10 mouse cellular contexts compared by ENCODE assay signal in genomic region chr8:119926474-119926873, GRCm38 (mm10). TPM values are rescaled to one million over a fixed set of nuclear protein-coding genes. Genes with fewer than 3 reads are reported as not detected.
DNase-seq lines count a peak whose midpoint lies in the region; ATAC-seq and TF ChIP-seq lines count a peak whose summit lies in the region.
"Had no signal": no experiment of that assay in that cellular context is flagged by ENCODE, and none has a peak within 500 bp of the region (broad histone marks: within the 10 kb centered on the region; RNA-seq: fewer than 3 reads in every experiment).

No protein-coding gene starts in this region.

- CTCF ChIA-PET in Patski (lab: Charles Lee) = interaction anchor here (1.5 to 3.0 kb wide), 6 partner anchors 11 to 147 kb away, joined by 4 to 7 read pairs (median 6); no protein-coding TSS in a partner anchor

- H3K4me2 ChIP-seq in kidney, embryonic 15.5 days = no peak overlapping the region
- H3K4me2 ChIP-seq in liver, embryonic 15.5 days = no peak overlapping the region
- no peak overlapping the region for H3K4me2 ChIP-seq in stomach, postnatal 0 days (replicated peaks; ENCODE audit: low read depth)
- no peak overlapping the region for H3K4me2 ChIP-seq in forebrain, embryonic 11.5 days (ENCODE audit: low read depth, low read length, severe bottlenecking)
- H3K4me2 ChIP-seq: embryonic facial prominence, embryonic 15.5 days; hindbrain, embryonic 15.5 days had no signal

- 55% methylated on average over 2 of the region's 2 CpGs for WGBS in kidney, adult 2 months
- 80% methylated on average over 2 of the region's 2 CpGs for WGBS in kidney, embryonic 15.5 days
- WGBS in liver, embryonic 15.5 days (ENCODE audit: insufficient replicate concordance) = 20% methylated on average over 2 of the region's 2 CpGs
- 79% methylated on average over 2 of the region's 2 CpGs for WGBS in stomach, postnatal 0 days
- 85% methylated on average over 2 of the region's 2 CpGs for WGBS in forebrain, embryonic 11.5 days

- in situ Hi-C loops in Patski (cut with MboI; ENCODE audit: low pct_unique_long_range_greater_than_20kb) = no loop called here

- H3K27me3 ChIP-seq in kidney, adult 2 months (replicated peaks; ENCODE audit: control insufficient read depth, insufficient read depth, low read length) = no peaks in the 10 kb centered on the region
- no peaks in the 10 kb centered on the region for H3K27me3 ChIP-seq in kidney, embryonic 15.5 days
- H3K27me3 ChIP-seq in Patski = no peaks in the 10 kb centered on the region
- no peaks in the 10 kb centered on the region for H3K27me3 ChIP-seq in liver, embryonic 15.5 days
- H3K27me3 ChIP-seq in stomach, postnatal 0 days (ENCODE audit: control insufficient read depth, insufficient read depth, low read length) = no peaks in the 10 kb centered on the region
- no peaks in the 10 kb centered on the region for H3K27me3 ChIP-seq in forebrain, embryonic 11.5 days (ENCODE audit: control insufficient read depth, insufficient read depth, low read length)
- H3K27me3 ChIP-seq: embryonic facial prominence, embryonic 15.5 days; hindbrain, embryonic 15.5 days had no signal

- DNase-seq in kidney, adult 2 months = peak; percentile 63
- DNase-seq in Patski (ENCODE audit: low read depth, low spot score) = no peak
- no peak for DNase-seq in stomach, postnatal 0 days (ENCODE audit: low spot score)
- DNase-seq in forebrain, embryonic 11.5 days (ENCODE audit: low spot score) = no peak
- no peak for DNase-seq in cerebellum, postnatal 36 days

- H3K9ac ChIP-seq in kidney, embryonic 15.5 days = no peak overlapping the region
- H3K9ac ChIP-seq in liver, embryonic 15.5 days = no peak overlapping the region
- no peak overlapping the region for H3K9ac ChIP-seq in stomach, postnatal 0 days (ENCODE audit: low read length)
- H3K9ac ChIP-seq in forebrain, embryonic 11.5 days (ENCODE audit: low read length) = no peak overlapping the region
- H3K9ac ChIP-seq: embryonic facial prominence, embryonic 15.5 days; hindbrain, embryonic 15.5 days had no signal

- no peak for ATAC-seq in kidney, embryonic 15.5 days (replicated peaks; ENCODE audit: low FRiP score)
- ATAC-seq in Patski = no peak
- ATAC-seq in liver, embryonic 15.5 days (ENCODE audit: insufficient read depth) = no peak
- ATAC-seq in stomach, postnatal 0 days (ENCODE audit: low FRiP score, low TSS enrichment) = no peak
- ATAC-seq in forebrain, embryonic 11.5 days (replicated peaks; ENCODE audit: low FRiP score) = no peak
- no peak for ATAC-seq in cerebellum, adult (ENCODE audit: insufficient number of reproducible peaks, low FRiP score, low TSS enrichment)

- peaks cover 8% of the 10 kb centered on the region; the same call in 1 of the 2 replicates for H3K4me1 ChIP-seq in kidney, adult 2 months (ENCODE audit: control insufficient read depth, insufficient read depth, low read length)
- peaks cover 27% of the 10 kb centered on the region for H3K4me1 ChIP-seq in kidney, embryonic 15.5 days
- peaks cover 63% of the 10 kb centered on the region for H3K4me1 ChIP-seq in liver, embryonic 15.5 days (replicated peaks)
- H3K4me1 ChIP-seq in stomach, postnatal 0 days (replicated peaks; ENCODE audit: control insufficient read depth, insufficient read depth) = no peaks in the 10 kb centered on the region; the same call in 1 of the 2 replicates
- no peaks in the 10 kb centered on the region for H3K4me1 ChIP-seq in forebrain, embryonic 11.5 days (replicated peaks; ENCODE audit: control insufficient read depth, insufficient read depth, low read length)

- no peak for TF ChIP-seq EP300 in stomach, postnatal 0 days (optimal IDR thresholded peaks at IDR 0.05)

- no peak overlapping the region for H3K4me3 ChIP-seq in kidney, adult 2 months (ENCODE audit: insufficient read depth, low read depth, low read length)
- H3K4me3 ChIP-seq in kidney, embryonic 15.5 days (replicated peaks) = no peak overlapping the region
- no peak overlapping the region for H3K4me3 ChIP-seq in liver, embryonic 15.5 days (replicated peaks)
- no peak overlapping the region for H3K4me3 ChIP-seq in stomach, postnatal 0 days (ENCODE audit: low read depth, low read length)
- no peak overlapping the region for H3K4me3 ChIP-seq in forebrain, embryonic 11.5 days (ENCODE audit: low read depth, low read length)
- H3K4me3 ChIP-seq: embryonic facial prominence, embryonic 15.5 days; hindbrain, embryonic 15.5 days had no signal

- no peaks in the 10 kb centered on the region for H3K36me3 ChIP-seq in kidney, adult 2 months (ENCODE audit: control insufficient read depth, insufficient read depth, low read length)
- H3K36me3 ChIP-seq in kidney, embryonic 15.5 days = peaks cover under 1% of the 10 kb centered on the region; the same call in 1 of the 2 replicates
- H3K36me3 ChIP-seq in liver, embryonic 15.5 days (replicated peaks) = 0 out of 2 replicates have a peak, but pooled peaks cover 5% of the 10 kb centered on the region
- no peaks in the 10 kb centered on the region for H3K36me3 ChIP-seq in stomach, postnatal 0 days (ENCODE audit: control insufficient read depth, insufficient read depth, low read length)
- no peaks in the 10 kb centered on the region for H3K36me3 ChIP-seq in forebrain, embryonic 11.5 days (ENCODE audit: control insufficient read depth, insufficient read depth, low read length)
- H3K36me3 ChIP-seq: embryonic facial prominence, embryonic 15.5 days; hindbrain, embryonic 15.5 days had no signal

- no peak for TF ChIP-seq POLR2A in kidney, adult 2 months (IDR thresholded peaks at IDR 0.05; ENCODE audit: low read depth, low read length)

- H3K27ac ChIP-seq in kidney, adult 2 months (ENCODE audit: insufficient read depth, low read depth, low read length) = no peak overlapping the region
- H3K27ac ChIP-seq in kidney, embryonic 15.5 days = no peak overlapping the region
- peak overlapping the region; percentile 19; the same call in 1 of the 2 replicates for H3K27ac ChIP-seq in liver, embryonic 15.5 days (replicated peaks)
- H3K27ac ChIP-seq in stomach, postnatal 0 days (replicated peaks) = no peak overlapping the region
- no peak overlapping the region for H3K27ac ChIP-seq in forebrain, embryonic 11.5 days (ENCODE audit: low read depth, low read length)
- H3K27ac ChIP-seq: embryonic facial prominence, embryonic 15.5 days; hindbrain, embryonic 15.5 days had no signal

- TF ChIP-seq CTCF in kidney, adult 2 months (conservative IDR thresholded peaks at IDR 0.05; ENCODE audit: insufficient read depth, insufficient read length, low read depth, low read length) = peak; percentile 59
- TF ChIP-seq CTCF in Patski (IDR thresholded peaks at IDR 0.05) = peak; percentile 58
- TF ChIP-seq CTCF in stomach, postnatal 0 days (IDR thresholded peaks at IDR 0.05; ENCODE audit: low read depth) = peak; percentile 61

- POLR2A ChIA-PET in Patski (lab: Charles Lee) = interaction anchor here (0.9 to 1.0 kb wide), 2 partner anchors 10 to 64 kb away, joined by 3 read pairs; partner anchors contain the start of gene Klhl36

- no peaks in the 10 kb centered on the region for H3K9me3 ChIP-seq in kidney, embryonic 15.5 days (replicated peaks)
- no peaks in the 10 kb centered on the region for H3K9me3 ChIP-seq in liver, embryonic 15.5 days (replicated peaks)
- H3K9me3 ChIP-seq in stomach, postnatal 0 days (ENCODE audit: control insufficient read depth, low read length) = no peaks in the 10 kb centered on the region
- H3K9me3 ChIP-seq in forebrain, embryonic 11.5 days (ENCODE audit: control insufficient read depth, low read length) = no peaks in the 10 kb centered on the region
- H3K9me3 ChIP-seq: embryonic facial prominence, embryonic 15.5 days; hindbrain, embryonic 15.5 days had no signal

RNA-seq across cellular contexts. Expression of gene Gm20388, which starts 15.8 kb away (rescaled TPM):
- polyA plus RNA-seq in kidney, adult 2 months (2012; rRNA removed) = 49.7 and 53.6 TPM in 2 replicates
- polyA plus RNA-seq in kidney, embryonic 15.5 days (2015; fragmentation: Nextera tagmentation; extraction: Ambion mirVana) = 0.99 and 7.4 TPM in 2 replicates
- 86.7 TPM for polyA plus RNA-seq in Patski (2021)
- polyA plus RNA-seq in liver, embryonic 15.5 days (2015; fragmentation: Nextera tagmentation; extraction: Ambion mirVana) = 3.0 TPM in 1 of 2 replicates, not detected in the other
- polyA plus RNA-seq in stomach, postnatal 0 days (2015; fragmentation: Nextera tagmentation; extraction: Ambion mirVana) = not detected in 2 replicates
- polyA plus RNA-seq in forebrain, embryonic 11.5 days (2014; fragmentation: Nextera tagmentation; extraction: Ambion mirVana) = not detected in 2 replicates

RNA-seq across cellular contexts. Expression of gene Usp10, which starts 16.3 kb away (rescaled TPM):
- 121 and 135 TPM in 2 replicates for polyA plus RNA-seq in kidney, adult 2 months (2012; rRNA removed)
- polyA plus RNA-seq in kidney, embryonic 15.5 days (2015; fragmentation: Nextera tagmentation; extraction: Ambion mirVana) = 148 and 167 TPM in 2 replicates
- 107 TPM for polyA plus RNA-seq in Patski (2021)
- polyA plus RNA-seq in liver, embryonic 15.5 days (2015; fragmentation: Nextera tagmentation; extraction: Ambion mirVana) = 76.7 and 91.5 TPM in 2 replicates
- 54.5 and 57.2 TPM in 2 replicates for polyA plus RNA-seq in stomach, postnatal 0 days (2015; fragmentation: Nextera tagmentation; extraction: Ambion mirVana)
- 209 and 210 TPM in 2 replicates for polyA plus RNA-seq in forebrain, embryonic 11.5 days (2014; fragmentation: Nextera tagmentation; extraction: Ambion mirVana)
